Mouse (Mus musculus) induced T-regulatory cell, adult 2 months (primary cell): ENCODE measurements around the gene Cabp1.
"Not testable (repeated sequence)": the region's sequence is repeated elsewhere in the genome, so short reads cannot be mapped to it uniquely, and the experiment has no call there.

Source experiments
- DNase-seq: peaks from one replicate; pipeline ENCODE4 v3.0.0-alpha.2; 2012; ENCODE audit warnings: low read depth

The Cabp1 gene

DNA sequence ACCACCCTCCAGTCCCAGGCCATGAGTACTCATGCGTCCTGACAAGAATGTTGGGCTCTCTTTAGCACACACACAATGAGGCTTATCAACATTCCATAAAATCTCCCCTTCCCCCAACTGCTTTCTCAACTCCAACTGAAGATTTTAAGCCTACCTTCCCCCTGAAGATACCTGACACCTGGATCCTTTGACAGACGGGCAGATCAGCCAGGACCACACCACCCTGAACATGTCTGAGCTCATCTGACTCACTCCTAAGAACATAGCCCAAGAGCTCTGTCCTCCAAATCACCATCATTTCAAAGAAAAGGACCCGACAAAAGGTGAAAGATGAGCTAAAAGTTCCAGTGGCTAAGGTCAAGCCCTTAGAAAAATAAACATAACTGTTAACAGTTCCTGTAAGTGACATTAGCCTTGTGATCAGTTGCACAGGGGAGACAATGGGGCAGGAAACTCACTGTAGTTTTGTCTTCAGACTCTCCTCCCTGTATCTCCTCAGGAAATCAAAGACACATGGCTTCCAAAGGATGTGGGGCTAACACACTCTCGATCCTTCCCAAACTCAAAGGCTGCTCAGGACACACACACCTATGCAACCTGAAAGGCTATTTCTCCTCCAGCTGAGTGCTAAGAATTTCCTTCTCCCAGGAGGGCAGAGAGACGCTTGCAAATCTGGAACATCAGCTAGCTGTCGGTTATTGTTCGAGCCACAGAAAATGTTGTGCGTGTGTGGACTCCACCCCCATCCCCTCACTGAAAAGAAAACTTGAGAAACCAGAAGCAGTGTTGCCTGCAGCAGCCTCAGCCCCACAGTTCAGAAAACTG is 41.8 kb downstream of the Cabp1 start:
- peak; percentile 59 for DNase-seq

DNA sequence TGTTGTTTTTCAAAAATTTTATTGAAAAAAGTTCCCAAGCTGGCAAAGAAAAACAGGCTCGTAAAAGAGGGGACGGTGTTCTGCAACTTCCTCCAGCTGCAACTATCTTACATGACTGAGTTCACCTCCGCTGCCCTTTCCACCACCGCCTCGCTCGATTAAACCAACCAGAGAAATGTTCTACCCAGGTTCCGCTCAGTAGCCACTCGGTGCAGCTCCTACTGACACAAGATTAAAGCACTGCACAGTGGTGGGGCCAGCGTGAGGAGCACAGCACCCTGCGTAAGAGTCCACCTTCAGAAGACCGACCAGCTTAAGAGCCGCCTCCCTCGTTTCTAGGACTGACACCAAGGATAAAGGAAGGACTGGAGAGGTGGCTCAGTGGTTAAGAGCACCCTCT is 42.7 kb downstream of the Cabp1 start:
- DNase-seq, result peak; percentile 43

DNA sequence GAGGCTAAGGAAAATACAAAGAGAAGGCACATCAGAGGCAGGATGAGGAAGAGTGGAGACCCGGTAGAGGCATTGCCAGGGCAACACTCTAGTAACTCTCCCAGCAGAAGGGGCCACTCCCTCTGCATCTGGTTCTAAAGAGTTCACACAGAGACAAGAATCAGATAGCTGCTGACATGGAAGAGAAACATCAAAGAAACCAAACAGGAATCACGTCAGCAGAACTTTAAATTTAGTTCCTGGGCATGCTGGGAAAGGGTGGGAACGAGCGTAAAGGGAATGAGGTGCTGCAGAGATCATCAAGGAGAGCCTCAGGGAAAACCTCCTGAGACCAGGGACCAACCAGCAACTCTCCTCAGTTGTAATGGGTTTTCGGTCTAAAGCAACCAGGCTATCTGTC is 43.2 kb downstream of the Cabp1 start:
- DNase-seq, result peak; percentile 61

DNA sequence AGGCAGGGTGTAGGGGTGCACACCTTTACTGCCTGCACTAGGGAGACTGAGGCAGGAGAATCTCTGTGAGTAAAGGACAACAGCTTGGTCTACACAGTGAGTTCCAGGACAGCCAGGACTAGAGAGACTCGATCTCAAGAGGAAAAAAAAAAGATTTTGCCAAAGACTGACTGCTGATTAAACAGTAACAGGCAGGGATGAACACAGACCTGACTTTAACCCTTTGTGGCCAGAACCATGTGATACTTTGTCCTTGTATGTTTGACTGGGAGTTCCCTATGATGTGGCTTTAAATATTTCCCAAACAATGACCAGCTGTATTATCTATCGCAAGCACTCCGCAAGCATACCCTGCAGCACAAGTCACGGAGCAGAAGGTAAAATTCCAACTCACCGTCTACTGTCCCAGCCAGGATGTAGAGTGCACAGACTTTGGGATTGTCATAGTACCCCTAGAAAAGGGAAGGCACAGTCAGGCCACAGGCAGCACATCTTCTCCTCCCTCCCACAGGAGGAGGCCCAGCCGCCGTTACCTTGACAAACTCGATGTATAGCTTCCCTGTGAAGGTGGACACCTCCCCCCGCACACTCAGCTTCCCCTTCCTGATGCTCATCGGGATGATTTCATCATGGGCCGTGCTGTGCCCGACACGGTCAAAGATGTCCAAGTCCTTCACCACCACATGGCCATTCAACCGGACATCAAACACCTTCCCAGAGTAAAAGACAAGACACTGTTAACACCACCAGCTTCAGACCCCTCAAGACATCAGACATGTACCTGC is 44.3 kb downstream of the Cabp1 start:
- no peak for DNase-seq

DNA sequence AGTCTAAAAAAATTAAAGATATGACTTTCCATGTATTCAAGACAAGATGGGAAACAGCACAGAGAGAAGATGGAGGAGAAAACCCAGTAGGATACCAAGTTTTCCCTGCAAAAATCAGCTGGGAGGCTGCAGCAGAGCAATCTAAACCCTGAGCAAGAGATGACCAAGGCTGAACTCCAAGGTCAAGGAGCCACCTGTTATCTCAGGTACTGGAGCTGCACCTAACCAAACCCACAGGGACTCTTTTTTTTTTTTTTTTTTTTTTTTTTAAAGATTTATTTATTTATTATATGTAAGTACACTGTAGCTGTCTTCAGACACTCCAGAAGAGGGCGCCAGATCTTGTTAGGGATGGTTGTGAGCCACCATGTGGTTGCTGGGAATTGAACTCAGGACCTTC is 45.3 kb downstream of the Cabp1 start:
- DNase-seq, result not testable (repeated sequence)

DNA sequence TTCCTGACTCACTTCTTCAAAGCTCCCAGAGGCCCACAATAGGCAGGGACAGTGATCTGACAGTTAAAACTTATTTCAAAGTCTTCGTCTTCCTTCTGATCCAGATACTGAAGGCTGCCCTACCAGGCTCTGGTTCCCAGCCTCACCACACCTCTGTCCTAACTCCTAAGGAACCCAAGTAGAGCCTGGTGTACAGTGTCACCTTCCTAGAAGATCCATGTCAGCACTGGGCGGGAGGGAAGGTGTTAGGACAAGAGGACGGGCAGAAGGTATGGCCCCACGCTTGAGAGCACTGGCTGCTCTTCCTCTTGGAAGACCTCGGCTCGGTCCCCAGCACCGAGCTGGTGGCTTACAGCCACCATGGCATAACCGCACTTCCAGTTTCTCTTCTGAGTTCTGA is 45.8 kb downstream of the Cabp1 start:
- DNase-seq, result no peak

DNA sequence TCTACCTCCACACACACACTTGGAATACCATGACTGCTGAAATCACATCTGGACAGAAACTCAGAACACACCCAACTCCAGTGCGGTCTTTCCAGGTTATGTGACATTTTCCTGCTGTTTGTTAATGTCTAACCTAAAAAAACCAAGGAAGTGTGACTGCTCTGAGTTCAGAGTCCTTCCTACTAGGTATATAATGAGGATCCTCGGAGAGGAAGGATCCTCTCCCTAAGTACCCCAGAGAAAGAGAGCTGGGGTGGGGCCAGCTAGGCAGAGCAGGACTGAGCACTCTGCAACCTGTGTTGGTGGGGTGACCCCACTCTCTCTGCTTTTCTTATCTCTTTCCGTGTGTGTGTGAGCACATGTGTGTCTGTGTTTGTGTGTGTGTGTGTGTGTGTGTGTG is 46.8 kb downstream of the Cabp1 start:
- no peak for DNase-seq

DNA sequence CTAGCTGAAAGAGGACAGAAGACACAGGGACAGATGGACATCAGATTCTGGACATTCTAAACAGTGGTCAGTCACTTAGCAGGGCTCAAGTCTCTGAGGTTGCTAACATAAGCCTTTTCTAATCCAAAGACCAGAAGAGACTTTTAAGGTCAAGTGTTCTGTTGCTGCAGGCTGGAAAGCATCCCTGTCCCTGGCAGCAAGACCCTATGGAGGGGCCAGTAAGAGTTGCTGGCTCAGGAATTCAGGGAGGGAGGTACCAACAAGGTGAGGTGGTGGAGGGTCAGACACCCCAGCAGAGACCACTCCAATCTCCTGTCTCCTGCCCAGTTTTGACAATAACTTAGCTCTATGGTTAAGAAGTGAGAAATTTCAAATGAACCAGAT is 47.4 kb downstream of the Cabp1 start:
- no peak for DNase-seq

DNA sequence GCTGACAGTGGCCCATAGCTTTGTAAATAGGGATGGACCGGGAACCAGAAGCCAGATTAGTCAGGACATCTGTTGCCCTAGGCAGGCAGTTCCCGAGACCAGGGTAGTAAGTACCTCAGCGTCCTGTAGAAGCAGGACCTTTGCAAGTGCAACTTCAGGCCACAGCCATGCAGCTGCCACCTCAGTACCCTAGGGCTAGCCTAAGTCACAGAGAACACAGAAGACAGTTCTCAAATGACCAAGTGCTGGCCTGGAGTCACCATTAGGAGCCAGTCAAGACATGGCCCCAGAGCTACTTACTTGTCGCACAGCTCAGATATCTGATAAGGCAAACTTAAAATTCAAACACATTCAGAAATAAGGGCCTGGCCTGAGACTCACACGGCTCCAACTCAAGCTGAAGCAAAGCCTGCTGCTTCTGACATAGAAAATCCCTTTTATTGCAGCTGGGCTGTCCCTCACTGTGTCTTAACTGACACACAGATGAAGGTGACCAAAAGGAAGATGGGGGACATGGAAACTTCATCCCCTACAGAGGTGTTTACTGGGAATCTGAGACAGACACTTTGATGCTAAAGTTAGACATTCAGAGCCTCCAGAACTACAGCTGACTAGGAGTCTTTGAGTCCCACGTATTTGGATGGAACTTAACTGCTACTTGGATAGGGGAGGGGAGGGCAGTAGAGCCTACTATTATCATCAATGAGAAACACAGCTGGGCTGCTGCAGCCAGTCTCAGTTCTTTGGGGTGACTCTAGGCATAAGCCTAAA is 48.0 kb downstream of the Cabp1 start:
- no peak for DNase-seq

DNA sequence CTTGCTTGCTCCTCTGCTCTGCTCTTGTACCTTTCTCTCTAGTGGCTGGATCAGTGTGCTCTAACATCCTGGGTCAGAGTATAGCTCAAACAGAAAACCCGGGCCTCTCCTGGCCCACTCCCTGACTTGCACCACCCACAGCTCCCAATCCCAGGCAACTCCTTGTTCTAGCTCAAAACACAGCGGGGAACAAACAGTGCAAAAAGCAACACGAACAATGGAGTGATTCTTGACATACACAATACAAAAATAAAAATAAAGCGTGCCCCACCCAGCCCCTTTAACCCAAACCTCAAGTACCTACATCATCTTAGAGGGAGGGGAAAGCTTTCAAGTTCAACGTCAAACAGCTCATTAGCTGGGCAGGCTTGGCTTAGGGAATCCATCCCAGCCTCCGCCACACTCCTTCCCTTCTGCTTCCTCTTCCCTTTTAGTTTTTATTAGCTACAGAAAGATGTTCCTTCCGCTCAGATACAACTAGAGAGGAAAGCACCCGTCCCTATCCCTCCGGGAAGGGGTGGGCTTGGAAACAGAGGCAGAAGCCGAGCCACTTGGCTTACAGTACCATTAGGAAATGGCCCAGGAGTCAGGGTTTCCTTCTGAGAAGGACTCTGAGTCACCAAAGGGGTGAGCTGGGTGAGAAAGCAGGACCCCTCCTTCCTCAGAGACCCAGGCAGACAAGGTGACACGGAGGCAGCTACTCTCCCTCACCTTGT is 48.8 kb downstream of the Cabp1 start:
- no peak for DNase-seq

DNA sequence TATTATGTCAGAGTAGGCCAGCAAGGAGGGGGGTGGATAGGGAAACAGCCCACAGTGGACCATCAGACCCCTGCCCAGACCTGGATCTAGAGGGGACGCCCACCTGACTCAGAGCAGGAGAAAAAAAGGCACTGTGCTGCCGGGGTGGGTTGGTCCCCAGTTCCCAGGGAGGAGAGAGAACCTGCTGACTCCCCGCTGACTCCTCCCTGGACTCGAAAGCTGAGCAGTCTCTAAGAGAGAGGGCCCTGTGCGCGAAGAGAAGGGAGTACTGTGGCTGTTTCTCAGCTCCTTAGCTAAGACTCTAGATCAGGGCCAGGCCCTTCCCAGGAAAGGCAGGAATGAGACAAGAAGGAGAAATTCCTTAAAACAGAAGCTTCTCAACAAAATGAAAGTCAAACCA is 49.7 kb downstream of the Cabp1 start:
- DNase-seq, result no peak

DNA sequence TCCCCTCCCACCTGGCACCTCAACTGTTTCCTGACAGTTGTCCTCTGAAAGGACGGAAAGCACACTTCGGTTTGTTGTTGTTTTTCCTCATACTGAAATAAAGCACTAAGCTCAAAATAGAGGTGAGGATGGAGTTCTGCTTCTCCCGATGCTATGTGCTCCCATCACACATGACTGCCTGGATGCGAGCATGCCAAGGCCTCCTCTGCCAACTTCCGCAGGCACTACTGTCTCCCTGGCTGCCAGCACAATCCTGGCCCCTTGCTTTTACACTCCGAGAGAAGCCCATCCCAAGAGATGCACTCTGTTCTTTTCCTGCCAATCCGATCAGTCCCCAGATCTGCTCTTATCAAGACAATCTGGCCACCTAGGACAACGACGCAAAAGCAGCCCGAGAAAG is 50.6 kb downstream of the Cabp1 start:
- DNase-seq, result no peak

DNA sequence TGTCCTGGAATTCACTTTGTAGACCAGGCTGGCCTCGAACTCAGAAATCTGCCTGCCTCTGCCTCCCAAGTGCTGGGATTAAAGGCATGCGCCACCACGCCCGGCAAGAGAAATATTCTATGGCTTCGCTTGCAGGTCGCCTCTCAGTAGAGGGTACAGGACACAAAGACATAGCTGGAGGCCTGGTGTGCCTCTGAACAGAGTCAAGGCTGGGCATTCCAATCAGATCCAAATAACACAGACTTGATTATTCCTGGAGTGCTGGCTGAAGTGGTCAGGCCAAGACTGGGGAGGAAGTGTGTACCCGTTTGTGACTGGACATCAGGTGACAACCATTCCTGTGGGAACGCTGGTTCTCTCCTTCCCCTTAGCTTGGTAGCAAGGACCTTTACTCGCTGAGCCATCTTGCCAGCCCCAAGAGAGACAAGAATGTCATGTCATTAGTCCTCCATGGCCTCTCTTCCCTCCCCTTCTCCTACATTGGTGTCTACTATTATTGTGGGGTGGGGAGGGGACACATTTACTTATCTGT is 51.9 kb downstream of the Cabp1 start:
- no peak for DNase-seq

DNA sequence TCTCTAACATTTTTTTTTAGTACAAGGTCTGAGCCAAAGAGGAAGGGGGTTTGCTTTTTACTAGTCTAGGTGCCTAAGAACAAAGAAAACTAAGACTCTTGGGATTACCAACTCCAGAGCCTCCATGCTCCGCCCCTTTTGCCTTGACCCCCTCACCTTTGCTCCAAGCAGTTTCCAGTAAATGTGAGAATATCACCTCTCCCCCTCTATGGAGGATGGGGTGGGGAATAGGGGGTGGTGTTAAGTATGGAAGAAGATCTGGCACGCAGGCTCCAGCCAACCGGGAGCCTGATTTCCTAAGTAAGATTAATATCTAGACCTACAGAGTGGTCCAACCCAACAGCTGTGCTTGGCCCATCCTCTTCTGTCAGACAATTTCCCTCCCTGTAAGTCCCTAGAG is 53.5 kb downstream of the Cabp1 start:
- DNase-seq, result no peak

DNA sequence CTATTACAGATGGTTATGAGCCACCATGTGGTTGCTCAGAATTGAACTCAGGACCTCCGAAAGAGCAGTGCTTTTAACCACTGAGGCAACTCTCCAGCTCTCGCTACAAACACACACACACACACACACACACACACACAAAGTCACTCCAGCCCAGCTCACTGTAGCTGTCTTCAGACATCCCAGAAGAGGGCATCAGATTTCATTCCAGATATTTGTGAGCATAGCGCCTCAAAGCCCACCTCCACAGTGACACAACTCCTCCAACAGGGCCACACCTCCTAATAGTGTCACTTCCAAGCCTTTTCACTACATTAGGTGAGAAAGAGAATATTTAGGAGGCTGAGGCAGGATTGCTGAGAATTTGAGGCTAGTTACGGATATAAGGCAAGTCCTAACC is 55.1 kb downstream of the Cabp1 start:
- DNase-seq, result no peak

DNA sequence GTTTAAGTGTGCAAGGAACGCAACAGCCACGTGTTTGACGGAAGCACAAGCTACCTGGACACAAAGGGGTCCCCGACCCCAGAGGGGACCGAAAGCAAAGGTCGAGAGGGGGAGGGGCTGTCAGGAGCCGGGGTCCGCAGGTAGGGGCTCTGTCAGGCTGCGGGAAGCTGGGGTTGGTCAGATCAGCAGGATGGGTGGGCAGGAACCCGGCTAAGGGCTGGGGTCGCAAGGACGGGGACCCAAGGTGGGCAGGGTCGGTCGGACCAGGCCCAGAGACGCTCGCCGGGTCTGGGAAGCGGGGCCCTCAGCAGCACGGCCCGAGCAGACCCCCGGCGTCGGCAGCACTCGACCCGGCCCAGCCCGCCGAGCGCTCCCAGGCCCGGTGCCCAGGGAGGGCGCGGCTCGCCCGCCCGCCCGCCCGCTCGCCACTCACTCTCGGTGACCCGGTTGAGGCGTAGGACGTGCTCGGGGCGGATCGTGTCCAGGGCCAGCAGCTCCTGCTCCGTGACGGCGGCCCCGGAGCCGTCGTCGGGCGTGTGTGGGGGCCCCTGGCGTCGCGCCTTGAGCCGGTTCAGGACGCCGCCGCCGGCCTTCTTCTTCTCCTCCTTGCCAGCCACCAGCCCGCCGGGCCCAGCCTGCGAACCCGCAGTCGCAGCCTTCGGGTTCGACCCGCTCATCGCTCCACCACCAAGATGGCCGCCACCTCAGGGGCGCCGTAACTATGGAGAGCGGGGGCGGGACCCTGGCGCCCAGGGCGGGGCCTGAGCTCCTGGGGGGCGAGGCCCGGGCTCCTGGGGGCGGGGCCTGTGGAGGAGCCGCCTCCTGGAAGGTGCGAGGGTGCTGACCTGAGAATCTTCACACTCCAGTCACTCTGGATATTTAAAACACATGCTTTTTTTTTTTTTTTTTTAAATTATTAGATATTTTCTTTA is 59.7 kb downstream of the Cabp1 start, which contains the start of gene Unc119b:
Unc119b (minus strand) TSS at position 742 of the 932 bp plus-strand sequence.
- peak; percentile 94 for DNase-seq

DNA sequence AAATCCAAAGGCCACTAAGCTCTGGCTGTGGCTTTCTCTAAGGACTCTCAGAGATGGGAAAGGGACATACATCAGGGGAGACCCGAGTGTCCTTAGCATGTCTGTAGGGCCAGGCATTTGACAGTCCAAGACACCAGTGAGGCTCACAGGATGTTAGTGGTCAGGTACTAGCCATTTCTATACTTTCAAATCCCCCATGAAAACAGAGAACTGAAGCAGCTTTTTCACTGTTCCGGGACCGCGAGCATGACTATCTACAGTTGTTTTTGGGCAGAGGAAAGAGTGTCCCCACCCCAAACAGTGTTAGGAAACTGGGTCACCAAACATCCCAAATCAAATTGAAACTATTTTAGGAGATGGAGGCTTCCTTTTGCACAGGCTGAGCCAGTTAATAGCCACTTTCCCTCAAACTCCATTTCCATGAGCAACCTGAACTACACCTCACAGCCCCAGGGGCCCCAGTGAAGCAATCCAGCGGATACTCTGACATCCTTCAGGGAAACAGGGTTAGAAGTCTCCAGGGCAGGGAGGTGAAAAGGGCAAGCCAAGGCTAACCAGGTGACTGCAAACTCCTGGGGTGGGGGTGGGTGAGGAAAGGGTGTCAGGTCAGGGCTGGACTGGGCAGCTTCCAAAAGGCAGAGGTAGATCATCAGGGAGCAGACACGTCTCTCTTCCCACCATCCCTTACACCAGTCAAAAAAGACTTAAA is 60.7 kb downstream of the Cabp1 start:
- peak; percentile 68 for DNase-seq

DNA sequence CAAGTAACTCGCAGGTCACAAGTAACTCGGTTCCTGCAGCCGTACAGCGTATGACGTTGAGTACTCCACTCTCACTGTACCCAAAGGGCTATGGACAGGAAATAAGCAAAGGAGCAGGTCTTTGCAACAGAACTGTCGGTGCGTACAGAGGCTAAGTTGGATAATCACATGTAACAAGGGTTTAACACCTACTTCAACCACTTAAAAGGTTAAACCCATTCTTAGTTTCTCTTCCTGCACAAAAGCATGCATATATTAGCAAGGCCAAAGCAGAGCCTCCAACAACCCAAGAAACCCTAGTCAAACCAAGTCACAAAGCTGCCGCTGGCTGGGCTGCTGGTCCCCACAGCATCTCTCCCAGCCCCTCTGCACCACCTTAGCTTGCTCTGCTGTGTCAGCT is 61.7 kb downstream of the Cabp1 start:
- peak; percentile 81 for DNase-seq

DNA sequence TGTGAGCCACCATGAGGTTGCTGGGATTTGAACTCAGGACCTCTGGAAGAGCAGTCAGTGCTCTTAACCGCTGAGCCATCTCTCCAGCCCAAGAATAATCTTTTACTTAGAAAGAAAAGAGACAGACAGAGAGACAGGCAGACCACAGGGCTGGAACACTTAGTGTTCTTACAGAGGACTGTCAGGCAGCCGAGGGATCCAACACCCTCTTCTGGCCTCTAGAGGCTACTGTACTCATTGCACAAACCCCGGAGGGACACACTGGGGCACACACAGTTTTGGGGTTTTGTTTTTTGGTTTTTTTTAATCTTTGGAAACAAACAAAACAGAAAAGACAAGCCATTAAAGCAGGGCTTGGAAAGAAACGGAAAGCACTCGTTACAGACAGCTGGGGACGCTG is 64.9 kb downstream of the Cabp1 start:
- DNase-seq, result no peak
